Mouse (Mus musculus) stomach, postnatal 0 days (tissue): ENCODE measurements around the gene Med23.

Experiments
- CTCF ChIP-seq: IDR thresholded peaks from 2 replicates; pipeline ENCODE4 v1.5.1; 2016; ENCODE audit warnings: antibody characterized with exemption, low read depth, mild to moderate bottlenecking, moderate library complexity
- EP300 ChIP-seq: optimal IDR thresholded peaks from 2 replicates; pipeline ENCODE3; 2016; ENCODE audit warnings: antibody characterized with exemption

DNA sequence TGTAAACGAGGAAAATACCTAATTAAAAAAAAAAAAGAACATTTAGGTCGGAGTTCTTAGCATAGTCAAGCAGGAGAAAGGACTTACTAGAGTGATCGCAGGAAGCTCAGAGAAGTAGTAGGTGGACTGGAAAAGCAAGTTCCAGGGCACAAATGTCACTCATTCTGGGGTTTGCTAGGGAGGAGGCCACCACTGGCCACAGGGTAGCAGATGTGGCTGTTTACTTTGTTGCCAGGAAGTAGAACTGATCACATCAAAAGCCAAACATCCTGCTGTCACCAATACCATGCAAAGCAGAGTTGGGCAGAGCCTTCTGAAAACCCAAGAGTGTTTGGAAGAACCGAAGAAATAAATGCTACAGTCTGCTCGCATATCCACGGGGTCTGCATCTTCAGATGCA lies 84.1 kb downstream of the Med23 start:
- no peak for TF ChIP-seq CTCF
- no peak for TF ChIP-seq EP300
